Mouse (Mus musculus): ENCODE measurements at regions not wholly inside any gene's neighbourhood (a gene's known extent, or its start where the extent isn't known, plus 50 kb on each side); places are given as distances from the start of the nearest gene placed in this dataset.

- H3K4me3 ChIP-seq (ENCODE audit: low read depth, low read length) = no peak overlapping the region
- H3K27me3 ChIP-seq (replicated peaks; ENCODE audit: control insufficient read depth, insufficient read depth, low read length) = no peaks in the 10 kb centered on the region
- no peaks in the 10 kb centered on the region for H3K9me3 ChIP-seq (ENCODE audit: control insufficient read depth)
- 87% methylated on average over 3 of the region's 3 CpGs for WGBS
- H3K36me3 ChIP-seq (ENCODE audit: control insufficient read depth, insufficient read depth) = no peaks in the 10 kb centered on the region
- H3K4me2 ChIP-seq (replicated peaks; ENCODE audit: low read depth) = no peak overlapping the region
- H3K9ac ChIP-seq (ENCODE audit: low read depth, low read length) = no peak overlapping the region
- H3K27ac ChIP-seq (ENCODE audit: low read depth, low read length) = no peak overlapping the region
- H3K4me1 ChIP-seq (replicated peaks; ENCODE audit: control insufficient read depth, insufficient read depth, low read length) = no peaks in the 10 kb centered on the region
- no peak for ATAC-seq
- TF ChIP-seq CTCF (IDR thresholded peaks at IDR 0.05; ENCODE audit: low read depth) = no peak
Observed at GRCm38 (mm10) chr3:132029112-132029511, 56.0 kb upstream of the Dkk2 start.

- no peak overlapping the region for H3K9ac ChIP-seq (ENCODE audit: low read depth, low read length)
- no peak overlapping the region for H3K4me2 ChIP-seq (replicated peaks; ENCODE audit: low read depth)
- WGBS = 36% methylated on average over 5 of the region's 5 CpGs
- ATAC-seq = no peak
- TF ChIP-seq CTCF (IDR thresholded peaks at IDR 0.05; ENCODE audit: low read depth) = no peak
- no peaks in the 10 kb centered on the region for H3K27me3 ChIP-seq (replicated peaks; ENCODE audit: control insufficient read depth, insufficient read depth, low read length)
- H3K4me3 ChIP-seq (ENCODE audit: low read depth, low read length) = no peak overlapping the region
- H3K36me3 ChIP-seq (ENCODE audit: control insufficient read depth, insufficient read depth) = no peaks in the 10 kb centered on the region
- no peaks in the 10 kb centered on the region for H3K9me3 ChIP-seq (ENCODE audit: control insufficient read depth)
- no peak overlapping the region for H3K27ac ChIP-seq (ENCODE audit: low read depth, low read length)
- no peaks in the 10 kb centered on the region for H3K4me1 ChIP-seq (replicated peaks; ENCODE audit: control insufficient read depth, insufficient read depth, low read length)
Observed at GRCm38 (mm10) chr3:132033078-132033713, 51.9 kb upstream of the Dkk2 start.

GRCm38 (mm10) chr3:132035176-132035575 lies 49.9 kb upstream of the Dkk2 start:
- no peaks in the 10 kb centered on the region for H3K4me1 ChIP-seq (replicated peaks; ENCODE audit: control insufficient read depth, insufficient read depth, low read length)
- ATAC-seq = no peak
- WGBS = 55% methylated on average over 2 of the region's 2 CpGs
- no peak overlapping the region for H3K4me2 ChIP-seq (replicated peaks; ENCODE audit: low read depth)
- H3K9ac ChIP-seq (ENCODE audit: low read depth, low read length) = no peak overlapping the region
- no peak for TF ChIP-seq CTCF (IDR thresholded peaks at IDR 0.05; ENCODE audit: low read depth)
- H3K4me3 ChIP-seq (ENCODE audit: low read depth, low read length) = no peak overlapping the region
- no peaks in the 10 kb centered on the region for H3K27me3 ChIP-seq (replicated peaks; ENCODE audit: control insufficient read depth, insufficient read depth, low read length)
- H3K36me3 ChIP-seq (ENCODE audit: control insufficient read depth, insufficient read depth) = no peaks in the 10 kb centered on the region
- no peak overlapping the region for H3K27ac ChIP-seq (ENCODE audit: low read depth, low read length)
- no peaks in the 10 kb centered on the region for H3K9me3 ChIP-seq (ENCODE audit: control insufficient read depth)

All from intestine, postnatal 0 days (tissue).